Mouse (Mus musculus) hindbrain, embryonic 15.5 days (tissue): ENCODE measurements around the gene Igsf23. TPM values are rescaled to one million over a fixed set of nuclear protein-coding genes. Genes with fewer than 3 reads are reported as not detected.
"Not testable (repeated sequence)": the region's sequence is repeated elsewhere in the genome, so short reads cannot be mapped to it uniquely, and the experiment has no call there.

ENCODE experiments used
- ATAC-seq: fragments of 200-750 bp; cut with Nextera tagmentation; 2 replicates; pipeline ENCODE4 v1.8.0; 2017; ENCODE audit warnings: low read depth, moderate number of reproducible peaks, moderate TSS enrichment; ENCODE audit not compliant: low FRiP score
- H3K27ac ChIP-seq: fragments of 300-500 bp; sonication (generic); replicated peaks from 2 replicates; pipeline ENCODE4 v1.5.1; 2015; ENCODE audit warnings: mild to moderate bottlenecking, inconsistent platforms
- H3K27me3 ChIP-seq: fragments of 300-500 bp; sonication (generic); 2 replicates; pipeline ENCODE4 v1.6.1; 2015; ENCODE audit warnings: control low read depth, inconsistent platforms
- H3K36me3 ChIP-seq: fragments of 300-500 bp; sonication (generic); 2 replicates; pipeline ENCODE4 v1.6.1; 2015; ENCODE audit warnings: control low read depth, inconsistent platforms
- H3K4me1 ChIP-seq: fragments of 300-500 bp; sonication (generic); replicated peaks from 2 replicates; pipeline ENCODE4 v1.6.1; 2015; ENCODE audit warnings: control low read depth, inconsistent platforms
- H3K4me2 ChIP-seq: fragments of 300-500 bp; sonication (generic); 2 replicates; pipeline ENCODE4 v1.6.1; 2015; ENCODE audit warnings: moderate library complexity, mild to moderate bottlenecking, inconsistent platforms
- H3K4me3 ChIP-seq: fragments of 300-500 bp; sonication (generic); 2 replicates; pipeline ENCODE4 v1.5.1; 2015; ENCODE audit warnings: mild to moderate bottlenecking, inconsistent platforms
- H3K9ac ChIP-seq: fragments of 300-500 bp; sonication (generic); 2 replicates; pipeline ENCODE4 v1.6.1; 2015; ENCODE audit warnings: inconsistent platforms
- H3K9me3 ChIP-seq: fragments of 300-500 bp; sonication (generic); 2 replicates; pipeline ENCODE4 v1.6.1; 2016; ENCODE audit warnings: control low read depth, inconsistent platforms
- WGBS: fragments of 180-500 bp; shearing (Covaris S2); methylation state at CpG from one replicate; pipeline ENCODE4 v1.1.7; 2015; 5-methylcytosine and 5-hydroxymethylcytosine counted together
- polyA plus RNA-seq: library from polyadenylated mRNA; unstranded; fragments of >200 nt; fragmentation: Nextera tagmentation; extraction: Ambion mirVana; gene quantifications from 2 replicates; pipeline ENCODE4 v1.2.1, GENCODE M21; 2015

Igsf23 gene
- polyA plus RNA-seq, 1 experiment from 2014 or later: not detected

GRCm38 (mm10) chr7:19932877-19933809 is 17.4 kb downstream of the Igsf23 start:
- Histone ChIP-seq H3K4me2 (peak overlapping the region; percentile 46), H3K27ac (peak overlapping the region; percentile 50), H3K9me3 (no peaks in the 10 kb centered on the region), H3K4me3 (peak overlapping the region; percentile 23), H3K36me3 (no peaks in the 10 kb centered on the region), H3K4me1 (no peaks in the 10 kb centered on the region), H3K9ac (no peak overlapping the region), H3K27me3 (no peaks in the 10 kb centered on the region)
- 31% methylated on average over 21 of the region's 21 CpGs for WGBS
- ATAC-seq: peak; percentile 88

- WGBS: 32% methylated on average over 13 of the region's 13 CpGs
- Histone ChIP-seq H3K9ac (no peak overlapping the region), H3K27ac (peak overlapping the region; percentile 48; the same call in 1 of the 2 replicates), H3K4me3 (peak overlapping the region; percentile 2; the same call in 1 of the 2 replicates), H3K36me3 (no peaks in the 10 kb centered on the region), H3K27me3 (no peaks in the 10 kb centered on the region), H3K4me1 (no peaks in the 10 kb centered on the region), H3K9me3 (no peaks in the 10 kb centered on the region), H3K4me2 (peak overlapping the region; percentile 46)
- peak; percentile 24; the same call in 1 of the 2 replicates for ATAC-seq
These were observed 18.3 kb downstream of the Igsf23 start for GRCm38 (mm10) chr7:19932133-19932876.

- not testable (repeated sequence) for H3K9me3 ChIP-seq, H3K36me3 ChIP-seq, H3K9ac ChIP-seq, H3K27ac ChIP-seq, H3K4me2 ChIP-seq, H3K4me1 ChIP-seq, H3K27me3 ChIP-seq, H3K4me3 ChIP-seq, ATAC-seq
- WGBS: 79% methylated on average over 6 of the region's 6 CpGs
These were observed 20.1 kb downstream of the Igsf23 start for GRCm38 (mm10) chr7:19930481-19930880.

- H3K4me3 ChIP-seq: no peak overlapping the region
- no peaks in the 10 kb centered on the region; the same call in 1 of the 2 replicates for H3K4me1 ChIP-seq
- no peak overlapping the region for H3K4me2 ChIP-seq
- no peak overlapping the region for H3K9ac ChIP-seq
- H3K9me3 ChIP-seq: no peaks in the 10 kb centered on the region
- no peak for ATAC-seq
- WGBS: 50% methylated on average over 5 of the region's 5 CpGs
- H3K36me3 ChIP-seq: no peaks in the 10 kb centered on the region
- no peaks in the 10 kb centered on the region for H3K27me3 ChIP-seq
- no peak overlapping the region for H3K27ac ChIP-seq
These were observed 22.1 kb downstream of the Igsf23 start for GRCm38 (mm10) chr7:19928486-19928885.

- Histone ChIP-seq H3K27ac (no peak overlapping the region), H3K27me3 (no peaks in the 10 kb centered on the region), H3K4me1 (no peaks in the 10 kb centered on the region; the same call in 1 of the 2 replicates), H3K36me3 (no peaks in the 10 kb centered on the region), H3K9ac (no peak overlapping the region), H3K4me2 (no peak overlapping the region), H3K4me3 (no peak overlapping the region), H3K9me3 (no peaks in the 10 kb centered on the region)
- ATAC-seq: no peak
- 82% methylated on average over 2 of the region's 2 CpGs for WGBS
These were observed 23.6 kb downstream of the Igsf23 start for GRCm38 (mm10) chr7:19926849-19927480.

- no peak overlapping the region for H3K4me3 ChIP-seq
- no peak overlapping the region for H3K9ac ChIP-seq
- ATAC-seq: no peak
- H3K27me3 ChIP-seq: no peaks in the 10 kb centered on the region
- 70% methylated on average over 1 of the region's 1 CpGs for whole genome bisulfite sequencing
- peaks cover 6% of the 10 kb centered on the region; the same call in 1 of the 2 replicates for H3K4me1 ChIP-seq
- H3K36me3 ChIP-seq: no peaks in the 10 kb centered on the region
- no peaks in the 10 kb centered on the region for H3K9me3 ChIP-seq
- H3K4me2 ChIP-seq: no peak overlapping the region
- no peak overlapping the region for H3K27ac ChIP-seq
These were observed 25.2 kb downstream of the Igsf23 start for GRCm38 (mm10) chr7:19925376-19925775.

GRCm38 (mm10) chr7:19923797-19924196 is 26.8 kb downstream of the Igsf23 start:
- H3K4me3 ChIP-seq: no peak overlapping the region
- H3K4me1 ChIP-seq: peaks cover 13% of the 10 kb centered on the region
- no peak overlapping the region for H3K9ac ChIP-seq
- H3K4me2 ChIP-seq: no peak overlapping the region
- no peaks in the 10 kb centered on the region for H3K27me3 ChIP-seq
- H3K27ac ChIP-seq: no peak overlapping the region
- WGBS: 32% methylated on average over 7 of the region's 15 CpGs
- no peaks in the 10 kb centered on the region for H3K36me3 ChIP-seq
- ATAC-seq: no peak
- H3K9me3 ChIP-seq: no peaks in the 10 kb centered on the region

- WGBS: 54% methylated on average over 2 of the region's 2 CpGs
- H3K27ac ChIP-seq: no peak overlapping the region
- no peaks in the 10 kb centered on the region for H3K9me3 ChIP-seq
- ATAC-seq: no peak
- no peak overlapping the region for H3K4me2 ChIP-seq
- peaks cover 3% of the 10 kb centered on the region; the same call in 1 of the 2 replicates for H3K36me3 ChIP-seq
- H3K9ac ChIP-seq: no peak overlapping the region
- no peaks in the 10 kb centered on the region for H3K27me3 ChIP-seq
- H3K4me1 ChIP-seq: peaks cover 13% of the 10 kb centered on the region
- H3K4me3 ChIP-seq: no peak overlapping the region
These were observed 27.2 kb downstream of the Igsf23 start for GRCm38 (mm10) chr7:19923354-19923753.

GRCm38 (mm10) chr7:19920506-19921261 is 29.9 kb downstream of the Igsf23 start, which contains the start of gene Pvr:
TSS of gene Pvr (minus strand) at chr7:19921160.
- peak; percentile 87 for ATAC-seq
- H3K4me2 ChIP-seq: peak within 1 kb of the TSS; percentile 66
- H3K9ac ChIP-seq: peak within 1 kb of the TSS; percentile 72
- H3K27ac ChIP-seq: peak within 1 kb of the TSS; percentile 88
- under 1% methylated on average over 57 of the region's 60 CpGs for WGBS
- peaks cover 13% of the 10 kb centered on the region for H3K4me1 ChIP-seq
- H3K36me3 ChIP-seq: peaks cover 17% of the 10 kb centered on the region
- no peaks in the 10 kb centered on the region for H3K9me3 ChIP-seq
- peak within 1 kb of the TSS; percentile 64 for H3K4me3 ChIP-seq
- no peaks in the 10 kb centered on the region for H3K27me3 ChIP-seq

- Histone ChIP-seq H3K27ac (peak overlapping the region; percentile 88), H3K27me3 (no peaks in the 10 kb centered on the region), H3K4me3 (peak overlapping the region; percentile 64), H3K4me2 (peak overlapping the region; percentile 66), H3K36me3 (peaks cover 17% of the 10 kb centered on the region), H3K9ac (peak overlapping the region; percentile 72), H3K4me1 (peaks cover 13% of the 10 kb centered on the region), H3K9me3 (no peaks in the 10 kb centered on the region)
- peak; percentile 60 for ATAC-seq
- 33% methylated on average over 4 of the region's 4 CpGs for WGBS
These were observed 30.4 kb downstream of the Igsf23 start for GRCm38 (mm10) chr7:19920166-19920505.

GRCm38 (mm10) chr7:19914558-19914957 is 36.0 kb downstream of the Igsf23 start:
- Histone ChIP-seq H3K9ac (no peak overlapping the region), H3K4me3 (no peak overlapping the region), H3K27me3 (no peaks in the 10 kb centered on the region), H3K9me3 (no peaks in the 10 kb centered on the region), H3K27ac (no peak overlapping the region), H3K4me1 (no peaks in the 10 kb centered on the region), H3K4me2 (no peak overlapping the region), H3K36me3 (peaks cover 22% of the 10 kb centered on the region)
- ATAC-seq: no peak
- WGBS: 92% methylated on average over 7 of the region's 7 CpGs
